Mouse (Mus musculus) thymus, adult 2 months (tissue): ENCODE measurements around the gene Abca1. TPM values are rescaled to one million over a fixed set of nuclear protein-coding genes. Genes with fewer than 3 reads are reported as not detected.

Source experiments
- DNase-seq: peaks from one replicate; pipeline ENCODE4 v3.0.0; 2021
- H3K27ac ChIP-seq: fragments of 200-500 bp; 2 replicates; pipeline ENCODE4 v1.5.1; 2012; ENCODE audit warnings: low read length, control low read depth; ENCODE audit not compliant: control insufficient read depth, insufficient read depth
- H3K27me3 ChIP-seq: fragments of 200-500 bp; 2 replicates; pipeline ENCODE4 v1.6.1; 2012; ENCODE audit warnings: mild to moderate bottlenecking, low read length, moderate library complexity, mixed read lengths; ENCODE audit not compliant: control insufficient read depth, insufficient read depth
- H3K36me3 ChIP-seq: fragments of 200-500 bp; 2 replicates; pipeline ENCODE4 v1.6.1; 2012; ENCODE audit warnings: mild to moderate bottlenecking, low read length, moderate library complexity; ENCODE audit not compliant: control insufficient read depth, insufficient read depth
- H3K4me1 ChIP-seq: fragments of 200-500 bp; replicated peaks from 2 replicates; pipeline ENCODE4 v1.6.1; 2012; ENCODE audit warnings: low read length; ENCODE audit not compliant: control insufficient read depth, insufficient read depth
- H3K4me3 ChIP-seq: fragments of 200-500 bp; 2 replicates; pipeline ENCODE4 v1.5.1; 2012; ENCODE audit warnings: mild to moderate bottlenecking, low read length, control low read depth, moderate library complexity; ENCODE audit not compliant: control insufficient read depth, insufficient read depth
- CTCF ChIP-seq: fragments of 200-500 bp; IDR thresholded peaks from 2 replicates; pipeline ENCODE4 v1.5.1; 2012; ENCODE audit warnings: mild to moderate bottlenecking, control low read depth, low read length, moderate library complexity, borderline replicate concordance; ENCODE audit not compliant: control insufficient read depth, poor library complexity, insufficient read depth; ENCODE audit errors: extremely low read depth
- POLR2A ChIP-seq: fragments of 200-500 bp; IDR thresholded peaks from 2 replicates; pipeline ENCODE4 v1.6.1; 2012; ENCODE audit warnings: mild to moderate bottlenecking, low read length, control low read depth, moderate library complexity; ENCODE audit not compliant: control insufficient read depth, poor library complexity, insufficient read depth; ENCODE audit errors: extremely low read depth
- WGBS: fragments of 180-500 bp; shearing (Covaris S2); methylation state at CpG from one replicate; pipeline ENCODE4 v1.1.7; 2018; 5-methylcytosine and 5-hydroxymethylcytosine counted together
- polyA plus RNA-seq: library from polyadenylated mRNA; depleted of rRNA; stranded (reverse); fragments of >200 nt; gene quantifications from 2 replicates; pipeline ENCODE4 v1.2.3, GENCODE M21; 2012

Gene Abca1
- polyA plus RNA-seq, 1 experiment: 15.4 TPM

DNA sequence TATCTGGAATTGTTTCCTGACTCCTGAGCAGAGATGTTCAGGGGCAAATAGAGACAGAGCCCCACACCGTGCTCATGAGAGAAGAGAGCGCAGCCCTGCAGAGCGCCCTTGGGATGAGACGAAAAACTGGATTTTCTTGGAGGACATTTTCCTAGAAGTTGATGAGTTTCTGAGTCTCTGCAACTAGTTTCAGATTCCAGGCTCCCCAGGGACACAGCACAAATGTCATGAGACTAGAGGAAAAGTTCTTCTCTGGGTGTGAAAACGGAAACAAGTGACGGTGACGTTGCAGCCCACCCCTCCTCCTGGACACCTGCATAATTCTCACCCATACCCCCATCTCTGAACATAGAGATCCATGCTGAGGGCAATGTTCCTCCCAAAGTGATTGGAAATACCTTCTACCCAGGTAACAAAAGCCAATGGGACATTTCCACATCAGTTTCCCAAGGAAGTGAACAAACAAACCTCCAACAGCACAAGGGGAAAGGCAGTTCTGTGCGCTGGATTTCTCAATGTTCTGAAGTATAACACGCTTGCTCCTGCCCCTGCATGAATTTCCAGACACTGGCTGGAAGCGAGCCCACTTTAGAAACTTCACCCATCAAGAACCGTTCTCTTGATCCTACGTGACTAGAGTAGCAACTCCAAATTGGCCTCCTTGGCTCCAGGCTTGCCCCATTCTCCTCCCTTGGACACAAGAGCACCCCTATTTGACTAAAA is 13.3 kb downstream of the Abca1 start:
- TF ChIP-seq CTCF (no peak), POLR2A (no peak)
- Histone ChIP-seq H3K4me1 (no peaks in the 10 kb centered on the region), H3K27me3 (no peaks in the 10 kb centered on the region), H3K36me3 (no peaks in the 10 kb centered on the region), H3K4me3 (no peak overlapping the region), H3K27ac (no peak overlapping the region)
- no peak for DNase-seq
- 97% methylated on average over 12 of the region's 12 CpGs for WGBS

- DNase-seq: no peak
- 94% methylated on average over 12 of the region's 12 CpGs for WGBS
These were observed 14.1 kb downstream of the Abca1 start for GRCm38 (mm10) chr4:53145434-53146168.

DNA sequence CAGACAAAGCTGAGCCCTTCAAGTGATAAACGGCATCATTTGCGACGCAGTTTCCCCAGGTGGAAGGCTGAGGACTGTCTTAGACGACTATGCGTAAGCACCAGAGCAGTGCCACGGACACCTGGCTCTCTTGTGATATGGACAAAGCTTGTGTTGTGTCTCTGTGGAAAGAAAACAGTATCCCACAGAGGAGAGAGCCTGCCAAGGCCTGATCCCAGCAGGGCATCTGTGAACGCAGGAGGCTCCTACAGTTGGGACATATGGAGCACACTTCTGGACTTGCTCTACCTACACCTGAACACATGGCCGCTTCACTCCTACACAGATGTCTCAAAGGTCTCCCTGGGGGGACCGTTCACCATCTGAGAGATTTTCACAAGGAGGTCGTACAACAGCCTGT is 15.1 kb downstream of the Abca1 start:
- H3K4me3 ChIP-seq: no peak overlapping the region
- no peak overlapping the region for H3K27ac ChIP-seq
- H3K27me3 ChIP-seq: no peaks in the 10 kb centered on the region
- H3K4me1 ChIP-seq: no peaks in the 10 kb centered on the region
- 96% methylated on average over 10 of the region's 10 CpGs for WGBS
- no peak for TF ChIP-seq POLR2A
- TF ChIP-seq CTCF: no peak
- H3K36me3 ChIP-seq: no peaks in the 10 kb centered on the region
- DNase-seq: no peak

More at GRCm38 (mm10) chr4:53145434-53146168, 14.1 kb downstream of the Abca1 start:
- no peak overlapping the region for H3K4me3 ChIP-seq
- H3K27ac ChIP-seq: no peak overlapping the region
- no peaks in the 10 kb centered on the region for H3K27me3 ChIP-seq
- H3K4me1 ChIP-seq: no peaks in the 10 kb centered on the region
- TF ChIP-seq CTCF (no peak), POLR2A (no peak)
- no peaks in the 10 kb centered on the region for H3K36me3 ChIP-seq

DNA sequence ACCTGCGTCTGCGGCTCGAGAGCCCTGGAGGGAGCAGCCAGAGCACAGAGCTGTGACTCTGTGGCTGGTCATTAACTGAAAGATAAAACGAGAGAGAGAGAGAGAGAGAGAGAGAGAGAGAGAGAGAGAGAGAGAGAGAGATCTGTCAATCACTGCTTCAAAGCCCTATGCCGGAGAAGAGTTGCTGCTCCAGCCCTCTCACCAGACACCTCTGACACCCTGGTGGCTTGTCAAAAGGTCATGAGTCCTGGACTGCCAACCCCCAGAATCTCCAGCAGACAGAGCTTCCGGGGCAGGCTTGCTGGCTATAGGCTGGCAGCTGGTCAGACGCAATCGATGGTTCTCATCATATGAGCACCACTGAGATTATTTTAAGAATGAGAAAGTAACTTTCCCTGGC is 15.7 kb downstream of the Abca1 start:
- no peaks in the 10 kb centered on the region for H3K36me3 ChIP-seq
- WGBS: 98% methylated on average over 7 of the region's 8 CpGs
- no peak overlapping the region for H3K27ac ChIP-seq
- DNase-seq: no peak
- no peaks in the 10 kb centered on the region for H3K4me1 ChIP-seq
- H3K27me3 ChIP-seq: no peaks in the 10 kb centered on the region
- H3K4me3 ChIP-seq: no peak overlapping the region
- TF ChIP-seq POLR2A (no peak), CTCF (no peak)

GRCm38 (mm10) chr4:53140678-53141077 is 19.0 kb downstream of the Abca1 start:
- DNase-seq: no peak

DNA sequence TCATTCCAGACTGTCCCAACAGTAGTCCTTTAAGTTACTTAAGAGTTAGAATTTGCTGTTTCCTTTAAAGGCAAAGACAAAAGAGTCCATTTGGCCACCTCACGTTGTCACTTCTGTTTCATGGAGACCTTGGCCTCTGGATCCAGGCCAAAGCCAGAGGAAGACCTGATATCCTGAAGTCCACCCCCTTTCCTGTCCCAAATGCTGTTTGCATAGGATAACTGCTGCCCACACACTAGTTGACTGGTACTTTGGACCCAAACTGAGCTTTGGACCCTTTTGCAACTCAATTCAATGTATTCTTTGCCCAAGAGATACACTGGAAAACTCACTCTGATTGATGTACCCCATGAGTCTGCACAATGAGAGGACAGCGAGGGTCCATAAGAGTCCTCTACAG is 20.2 kb downstream of the Abca1 start:
- no peak overlapping the region for H3K27ac ChIP-seq
- H3K27me3 ChIP-seq: no peaks in the 10 kb centered on the region
- H3K4me1 ChIP-seq: no peaks in the 10 kb centered on the region
- H3K4me3 ChIP-seq: no peak overlapping the region
- no peak for TF ChIP-seq POLR2A
- no peak for TF ChIP-seq CTCF
- no peak for DNase-seq
- 93% methylated on average over 2 of the region's 2 CpGs for WGBS
- H3K36me3 ChIP-seq: no peaks in the 10 kb centered on the region

More at GRCm38 (mm10) chr4:53140678-53141077, 19.0 kb downstream of the Abca1 start:
- Histone ChIP-seq H3K27ac (no peak overlapping the region), H3K27me3 (no peaks in the 10 kb centered on the region), H3K4me3 (no peak overlapping the region), H3K4me1 (no peaks in the 10 kb centered on the region), H3K36me3 (no peaks in the 10 kb centered on the region)
- TF ChIP-seq CTCF (no peak), POLR2A (no peak)
- 98% methylated on average over 6 of the region's 6 CpGs for WGBS

GRCm38 (mm10) chr4:53138974-53139373 is 20.7 kb downstream of the Abca1 start:
- Histone ChIP-seq H3K27me3 (no peaks in the 10 kb centered on the region), H3K27ac (no peak overlapping the region), H3K36me3 (no peaks in the 10 kb centered on the region), H3K4me3 (no peak overlapping the region), H3K4me1 (no peaks in the 10 kb centered on the region)
- DNase-seq: no peak
- no peak for TF ChIP-seq POLR2A
- no peak for TF ChIP-seq CTCF
- 96% methylated on average over 3 of the region's 3 CpGs for WGBS
